Mouse (Mus musculus) large intestine, adult 2 months (tissue): ENCODE measurements around the gene Mllt1. TPM values are rescaled to one million over a fixed set of nuclear protein-coding genes. Genes with fewer than 3 reads are reported as not detected.
A peak's percentile ranks its signal among the peaks of the same experiment; 100 is the strongest.

ENCODE experiments used
- DNase-seq: peaks from one replicate; pipeline ENCODE4 v3.0.0-alpha.2; 2012; ENCODE audit warnings: low read depth, low spot score
- WGBS: fragments of 180-500 bp; shearing (Covaris S2); methylation state at CpG from one replicate; pipeline ENCODE4 v1.1.7; 2018; 5-methylcytosine and 5-hydroxymethylcytosine counted together
- polyA plus RNA-seq: library from polyadenylated mRNA; depleted of rRNA; stranded (reverse); fragments of >200 nt; gene quantifications from 2 replicates; pipeline ENCODE4 v1.2.3, GENCODE M21; 2012

Gene Mllt1
- polyA plus RNA-seq, 1 experiment, result 32.3 TPM

- WGBS, result 93% methylated on average over 2 of the region's 2 CpGs
- no peak for DNase-seq
Observed at GRCm38 (mm10) chr17:56890018-56890417, 45.2 kb downstream of the Mllt1 start.

- no peak for DNase-seq
- 88% methylated on average over 2 of the region's 3 CpGs for WGBS
Observed at GRCm38 (mm10) chr17:56888050-56888449, 47.2 kb downstream of the Mllt1 start.

- 85% methylated on average over 17 of the region's 17 CpGs for WGBS
- DNase-seq, result no peak
Observed at GRCm38 (mm10) chr17:56884809-56885208, 50.4 kb downstream of the Mllt1 start.

- 32% methylated on average over 5 of the region's 5 CpGs for WGBS
- no peak for DNase-seq
Observed at GRCm38 (mm10) chr17:56884331-56884730, 50.9 kb downstream of the Mllt1 start.

- no peak for DNase-seq
- WGBS, result 18% methylated on average over 17 of the region's 17 CpGs
Observed at GRCm38 (mm10) chr17:56883612-56884011, 51.6 kb downstream of the Mllt1 start.

GRCm38 (mm10) chr17:56877426-56877825 lies 57.8 kb downstream of the Mllt1 start:
- no peak for DNase-seq
- WGBS, result 92% methylated on average over 19 of the region's 19 CpGs

GRCm38 (mm10) chr17:56876981-56877380 lies 58.2 kb downstream of the Mllt1 start:
- WGBS, result 40% methylated on average over 8 of the region's 8 CpGs
- DNase-seq, result no peak

- 90% methylated on average over 3 of the region's 3 CpGs for WGBS
- no peak for DNase-seq
Observed at GRCm38 (mm10) chr17:56876465-56876864, 58.8 kb downstream of the Mllt1 start.

GRCm38 (mm10) chr17:56874936-56875651 lies 60.1 kb downstream of the Mllt1 start, which contains the start of gene 1700061G19Rik:
Gene 1700061G19Rik, plus strand, starts transcription at chr17:56875477.
- WGBS, result 78% methylated on average over 12 of the region's 12 CpGs
- DNase-seq, result no peak

- no peak for DNase-seq
- WGBS, result 60% methylated on average over 2 of the region's 2 CpGs
Observed at GRCm38 (mm10) chr17:56874237-56874636, 61.0 kb downstream of the Mllt1 start, which contains the start of gene Acsbg2. Gene Acsbg2, minus strand, starts transcription at chr17:56874447.

- DNase-seq, result no peak
- 71% methylated on average over 7 of the region's 7 CpGs for WGBS
Observed at GRCm38 (mm10) chr17:56872512-56872911, 62.7 kb downstream of the Mllt1 start.

GRCm38 (mm10) chr17:56871767-56872166 lies 63.4 kb downstream of the Mllt1 start:
- 70% methylated on average over 8 of the region's 8 CpGs for WGBS
- no peak for DNase-seq

- 66% methylated on average over 15 of the region's 15 CpGs for WGBS
- DNase-seq, result no peak
Observed at GRCm38 (mm10) chr17:56870287-56870953, 64.8 kb downstream of the Mllt1 start.

GRCm38 (mm10) chr17:56869481-56869977 lies 65.7 kb downstream of the Mllt1 start:
- DNase-seq, result no peak

GRCm38 (mm10) chr17:56866071-56866470 lies 69.1 kb downstream of the Mllt1 start:
- WGBS, result 86% methylated on average over 7 of the region's 7 CpGs

More at GRCm38 (mm10) chr17:56869481-56869977, 65.7 kb downstream of the Mllt1 start:
- 82% methylated on average over 9 of the region's 9 CpGs for WGBS

GRCm38 (mm10) chr17:56861197-56861596 lies 74.0 kb downstream of the Mllt1 start:
- DNase-seq, result no peak
- WGBS, result 21% methylated on average over 3 of the region's 3 CpGs

More at GRCm38 (mm10) chr17:56866071-56866470, 69.1 kb downstream of the Mllt1 start:
- no peak for DNase-seq

- WGBS, result 31% methylated on average over 7 of the region's 7 CpGs
- no peak for DNase-seq
Observed at GRCm38 (mm10) chr17:56858922-56859321, 76.3 kb downstream of the Mllt1 start.

- peak; percentile 56 for DNase-seq
- WGBS, result 36% methylated on average over 4 of the region's 4 CpGs
Observed at GRCm38 (mm10) chr17:56858216-56858615, 77.0 kb downstream of the Mllt1 start.

GRCm38 (mm10) chr17:56855421-56855820 lies 79.8 kb downstream of the Mllt1 start:
- 75% methylated on average over 3 of the region's 3 CpGs for WGBS
- no peak for DNase-seq

GRCm38 (mm10) chr17:56851167-56851566 lies 84.0 kb downstream of the Mllt1 start:
- 73% methylated on average over 3 of the region's 3 CpGs for WGBS
- DNase-seq, result no peak

GRCm38 (mm10) chr17:56849710-56850109 lies 85.5 kb downstream of the Mllt1 start:
- WGBS, result 74% methylated on average over 13 of the region's 13 CpGs
- DNase-seq, result no peak
